Comparison of ENCODE assay signal across 28 mouse cellular contexts in the genomic region with DNA sequence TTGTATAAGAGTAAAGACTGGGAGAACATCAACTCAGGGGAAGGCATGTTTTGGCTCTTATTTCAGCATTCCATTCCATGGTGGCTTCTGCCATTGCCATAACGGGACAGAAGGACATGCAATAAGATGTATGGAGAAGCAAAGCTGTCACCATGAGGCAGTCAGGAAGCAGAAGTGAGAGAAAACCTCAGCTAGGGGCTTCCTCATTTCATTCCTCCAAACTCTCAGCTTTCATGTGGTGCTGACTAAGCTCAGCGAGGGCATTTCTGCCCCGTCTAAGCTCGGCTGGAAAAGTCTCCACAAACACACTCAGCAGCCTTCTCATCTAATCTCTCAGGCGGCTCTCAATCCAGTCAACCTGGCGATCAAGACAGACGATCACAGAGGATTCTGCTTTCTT. TPM values are rescaled to one million over a fixed set of nuclear protein-coding genes. Genes with fewer than 3 reads are reported as not detected.
DNase-seq lines count a peak whose midpoint lies in the region; ATAC-seq and TF ChIP-seq lines count a peak whose summit lies in the region.
"Had no signal": no experiment of that assay in that cellular context is flagged by ENCODE, and none has a peak within 500 bp of the region (broad histone marks: within the 10 kb centered on the region; RNA-seq: fewer than 3 reads in every experiment).

No protein-coding gene starts in this region.

- ATAC-seq in liver, postnatal 0 days = no peak
- ATAC-seq in liver, embryonic 11.5 days (replicated peaks; ENCODE audit: low FRiP score) = no peak
- ATAC-seq in neural tube, embryonic 15.5 days (ENCODE audit: low FRiP score) = no peak
- ATAC-seq: activated CD4-positive, CD25-positive, alpha-beta regulatory T cell, adult 4 months; midbrain, embryonic 16.5 days; Patski had no signal

- TF ChIP-seq POLR2A in myocyte (IDR thresholded peaks at IDR 0.05; ENCODE audit: insufficient read length, low read depth) = no peak

- no peak overlapping the region for H3ac ChIP-seq in myocyte (ENCODE audit: control insufficient read depth, insufficient read length)

- no peak for TF ChIP-seq CTCF in liver, postnatal 0 days (IDR thresholded peaks at IDR 0.05; ENCODE audit: low read depth)

- no peaks in the 10 kb centered on the region for H3K27me3 ChIP-seq in liver, postnatal 0 days (ENCODE audit: insufficient read depth, low read length)
- H3K27me3 ChIP-seq in liver, embryonic 11.5 days (replicated peaks; ENCODE audit: control insufficient read depth, insufficient read depth, low read length) = no peaks in the 10 kb centered on the region
- no peaks in the 10 kb centered on the region for H3K27me3 ChIP-seq in embryonic facial prominence, embryonic 10.5 days (replicated peaks; ENCODE audit: low read depth, poor library complexity, severe bottlenecking)
- H3K27me3 ChIP-seq in myocyte (ENCODE audit: control insufficient read depth, insufficient read depth, insufficient read length) = no peaks in the 10 kb centered on the region
- no peaks in the 10 kb centered on the region for H3K27me3 ChIP-seq in neural tube, embryonic 15.5 days (replicated peaks)
- no peaks in the 10 kb centered on the region for H3K27me3 ChIP-seq in hindbrain, embryonic 10.5 days (ENCODE audit: insufficient read depth, poor library complexity, severe bottlenecking)
- H3K27me3 ChIP-seq: embryonic facial prominence, embryonic 13.5 days; heart, embryonic 13.5 days; hindbrain, embryonic 12.5 days; limb, embryonic 13.5 days; megakaryocyte, embryonic 14.5 days; neural tube, embryonic 13.5 days; Patski had no signal

- 29% methylated on average over 7 of the region's 7 CpGs for WGBS in liver, postnatal 0 days (ENCODE audit: insufficient replicate concordance)
- 50% methylated on average over 7 of the region's 7 CpGs for WGBS in liver, embryonic 11.5 days
- WGBS in embryonic facial prominence, embryonic 10.5 days = 86% methylated on average over 7 of the region's 7 CpGs
- 89% methylated on average over 7 of the region's 7 CpGs for WGBS in neural tube, embryonic 15.5 days
- WGBS in hindbrain, embryonic 10.5 days = 82% methylated on average over 7 of the region's 7 CpGs

- no peaks in the 10 kb centered on the region for H3K9me3 ChIP-seq in liver, postnatal 0 days (ENCODE audit: low read length)
- H3K9me3 ChIP-seq in liver, embryonic 11.5 days (ENCODE audit: control insufficient read depth, low read length) = no peaks in the 10 kb centered on the region
- peaks cover 5% of the 10 kb centered on the region; the same call in 1 of the 2 replicates for H3K9me3 ChIP-seq in embryonic facial prominence, embryonic 10.5 days
- 0 out of 2 replicates have a peak, but pooled peaks cover 2% of the 10 kb centered on the region for H3K9me3 ChIP-seq in neural tube, embryonic 15.5 days (replicated peaks)
- 0 out of 2 replicates have a peak, but pooled peaks cover 3% of the 10 kb centered on the region for H3K9me3 ChIP-seq in hindbrain, embryonic 10.5 days
- H3K9me3 ChIP-seq: heart, embryonic 13.5 days had no signal

- no peaks in the 10 kb centered on the region for H3K79me2 ChIP-seq in myocyte (ENCODE audit: control insufficient read depth, insufficient read depth)

- no peak overlapping the region for H3K9ac ChIP-seq in liver, postnatal 0 days (replicated peaks)
- no peak overlapping the region for H3K9ac ChIP-seq in liver, embryonic 11.5 days (ENCODE audit: low read depth, low read length)
- H3K9ac ChIP-seq in neural tube, embryonic 15.5 days (replicated peaks) = no peak overlapping the region
- H3K9ac ChIP-seq: embryonic facial prominence, embryonic 13.5 days; heart, embryonic 13.5 days; hindbrain, embryonic 12.5 days; limb, embryonic 13.5 days; neural tube, embryonic 13.5 days had no signal

- H3K4me2 ChIP-seq in liver, postnatal 0 days (ENCODE audit: low read depth, low read length) = no peak overlapping the region
- no peak overlapping the region for H3K4me2 ChIP-seq in liver, embryonic 11.5 days
- H3K4me2 ChIP-seq in myocyte (ENCODE audit: low read depth) = peak overlapping the region; percentile 84
- H3K4me2 ChIP-seq in neural tube, embryonic 15.5 days = no peak overlapping the region
- H3K4me2 ChIP-seq: embryonic facial prominence, embryonic 13.5 days; heart, embryonic 13.5 days; hindbrain, embryonic 12.5 days; limb, embryonic 13.5 days; neural tube, embryonic 13.5 days had no signal

- peak; percentile 93 for DNase-seq in heart, adult 11 months
- DNase-seq in heart, postnatal 4 days = no peak
- DNase-seq in liver, postnatal 0 days = peak; percentile 14
- DNase-seq in liver, embryonic 11.5 days (ENCODE audit: low spot score) = no peak
- peak; percentile 4 for DNase-seq in embryonic facial prominence, embryonic 10.5 days (ENCODE audit: low spot score)
- DNase-seq in hindbrain, embryonic 10.5 days (ENCODE audit: low spot score) = no peak
- DNase-seq: adrenal gland, postnatal 25 days; cerebellum, adult 8-10 months; gastrocnemius, postnatal 36 days; lung, adult 2 months; thymus, adult 2 months had no signal

- H3K4me1 ChIP-seq in liver, postnatal 0 days (ENCODE audit: insufficient read depth) = no peaks in the 10 kb centered on the region
- H3K4me1 ChIP-seq in liver, embryonic 11.5 days (replicated peaks; ENCODE audit: control insufficient read depth, insufficient read depth, low read length) = no peaks in the 10 kb centered on the region
- peaks cover 20% of the 10 kb centered on the region for H3K4me1 ChIP-seq in embryonic facial prominence, embryonic 10.5 days
- H3K4me1 ChIP-seq in neural tube, embryonic 15.5 days = peaks cover 9% of the 10 kb centered on the region
- peaks cover 22% of the 10 kb centered on the region for H3K4me1 ChIP-seq in hindbrain, embryonic 10.5 days (replicated peaks)
- H3K4me1 ChIP-seq: megakaryocyte, embryonic 14.5 days had no signal

- H3K36me3 ChIP-seq in liver, postnatal 0 days (replicated peaks; ENCODE audit: insufficient read depth, low read length) = no peaks in the 10 kb centered on the region
- H3K36me3 ChIP-seq in liver, embryonic 11.5 days (ENCODE audit: control insufficient read depth, insufficient read depth, low read length) = no peaks in the 10 kb centered on the region
- no peaks in the 10 kb centered on the region for H3K36me3 ChIP-seq in embryonic facial prominence, embryonic 10.5 days (replicated peaks)
- H3K36me3 ChIP-seq in myocyte (ENCODE audit: control insufficient read depth, insufficient read depth) = no peaks in the 10 kb centered on the region
- H3K36me3 ChIP-seq in neural tube, embryonic 15.5 days = no peaks in the 10 kb centered on the region
- no peaks in the 10 kb centered on the region for H3K36me3 ChIP-seq in hindbrain, embryonic 10.5 days
- H3K36me3 ChIP-seq: embryonic facial prominence, embryonic 13.5 days; heart, embryonic 13.5 days; hindbrain, embryonic 12.5 days; limb, embryonic 13.5 days; neural tube, embryonic 13.5 days had no signal

- H3K4me3 ChIP-seq in liver, postnatal 0 days (ENCODE audit: low read depth, low read length) = no peak overlapping the region
- H3K4me3 ChIP-seq in liver, embryonic 11.5 days (ENCODE audit: low read depth, low read length) = no peak overlapping the region
- H3K4me3 ChIP-seq in embryonic facial prominence, embryonic 10.5 days = no peak overlapping the region
- no peak overlapping the region for H3K4me3 ChIP-seq in myocyte
- no peak overlapping the region for H3K4me3 ChIP-seq in neural tube, embryonic 15.5 days (replicated peaks)
- H3K4me3 ChIP-seq in hindbrain, embryonic 10.5 days = no peak overlapping the region
- H3K4me3 ChIP-seq: embryonic facial prominence, embryonic 13.5 days; heart, embryonic 13.5 days; hindbrain, embryonic 12.5 days; limb, embryonic 13.5 days; megakaryocyte, embryonic 14.5 days; neural tube, embryonic 13.5 days had no signal

- no peak overlapping the region for H3K27ac ChIP-seq in liver, postnatal 0 days (ENCODE audit: low read depth)
- no peak overlapping the region for H3K27ac ChIP-seq in liver, embryonic 11.5 days (ENCODE audit: low read depth, low read length)
- H3K27ac ChIP-seq in embryonic facial prominence, embryonic 10.5 days (replicated peaks) = no peak overlapping the region
- no peak overlapping the region for H3K27ac ChIP-seq in neural tube, embryonic 15.5 days (replicated peaks)
- no peak overlapping the region for H3K27ac ChIP-seq in hindbrain, embryonic 10.5 days
- H3K27ac ChIP-seq: embryonic facial prominence, embryonic 13.5 days; heart, embryonic 13.5 days; hindbrain, embryonic 12.5 days; limb, embryonic 13.5 days; neural tube, embryonic 13.5 days had no signal

- no peak for TF ChIP-seq EP300 in liver, postnatal 0 days (IDR thresholded peaks at IDR 0.05; ENCODE audit: low read depth)

TF ChIP-seq in myocyte, 11 proteins besides CTCF, POLR2A, EP300 and RAD21:
- TF ChIP-seq USF1 (IDR thresholded peaks at IDR 0.05; ENCODE audit: low read depth) (no peak), REST (IDR thresholded peaks at IDR 0.05; ENCODE audit: insufficient read depth, insufficient read length) (no peak)

RNA-seq across cellular contexts. Expression of a gene that starts 22.8 kb away (rescaled TPM):
- not detected for total RNA-seq in heart, postnatal 4 days (2021)
- not detected in 2 replicates for polyA plus RNA-seq in liver, postnatal 0 days (2015; fragmentation: Nextera tagmentation; extraction: Ambion mirVana)
- not detected in 2 replicates for polyA plus RNA-seq in liver, embryonic 11.5 days (2014; fragmentation: Nextera tagmentation; extraction: Ambion mirVana)
- polyA plus RNA-seq in embryonic facial prominence, embryonic 10.5 days (2016; fragmentation: Nextera tagmentation; extraction: Ambion mirVana) = not detected in 2 replicates
- polyA plus RNA-seq in myocyte (2012; fragmentation: generic; extraction: Trizol) = not detected
- not detected in 2 replicates for polyA plus RNA-seq in neural tube, embryonic 15.5 days (2015; fragmentation: Nextera tagmentation; extraction: Ambion mirVana)
- polyA plus RNA-seq in hindbrain, embryonic 10.5 days (2016; fragmentation: Nextera tagmentation; extraction: Ambion mirVana) = not detected in 2 replicates
- total RNA-seq: adrenal gland, postnatal 25 days; gastrocnemius, postnatal 36 days; layer of hippocampus, postnatal 10 days; left cerebral cortex, postnatal 10 days had no signal
- polyA plus RNA-seq: activated CD4-positive, CD25-positive, alpha-beta regulatory T cell, adult 4 months; cortical plate, adult 2 months; embryonic facial prominence, embryonic 13.5 days; heart, embryonic 13.5 days; hindbrain, embryonic 12.5 days; intestine, embryonic 14.5 days; kidney, embryonic 16.5 days; lung, adult 2 months; midbrain, embryonic 16.5 days; neural tube, embryonic 13.5 days; stomach, embryonic 14.5 days; thymus, adult 2 months had no signal

Comparison
In these comparisons a context has a peak if more than half of its experiments do, and no peak if none do; other contexts are left out.
1. DNase-seq: peak in heart, adult 11 months (single experiment), liver, postnatal 0 days (single experiment) and embryonic facial prominence, embryonic 10.5 days (single experiment); none in heart, postnatal 4 days (single experiment), liver, embryonic 11.5 days (single experiment) and hindbrain, embryonic 10.5 days (single experiment).